Mouse (Mus musculus): ENCODE measurements at regions not wholly inside any gene's neighbourhood (a gene's known extent, or its start where the extent isn't known, plus 50 kb on each side); places are given as distances from the start of the nearest gene placed in this dataset.

GRCm38 (mm10) chr15:59169831-59170230 lies 280.7 kb downstream of the Gm49356 start:
- no peak for DNase-seq (ENCODE audit: low spot score in 2 of 2)

GRCm38 (mm10) chr15:59171120-59171519 lies 282.0 kb downstream of the Gm49356 start:
- no peak for DNase-seq (ENCODE audit: low spot score in 2 of 2)

GRCm38 (mm10) chr15:59173452-59174245 lies 284.6 kb downstream of the Gm49356 start:
- peak in 1 of 2 experiments; percentile 8 for DNase-seq (ENCODE audit: low spot score in 2 of 2)

GRCm38 (mm10) chr15:59174246-59174751 lies 285.2 kb downstream of the Gm49356 start:
- DNase-seq (ENCODE audit: low spot score in 2 of 2), result peak in 1 of 2 experiments; percentile 11

- DNase-seq (ENCODE audit: low spot score in 2 of 2), result no peak
These were observed 285.9 kb downstream of the Gm49356 start for GRCm38 (mm10) chr15:59174893-59175531.

GRCm38 (mm10) chr15:59180076-59180475 lies 291.0 kb downstream of the Gm49356 start:
- DNase-seq (ENCODE audit: low spot score in 2 of 2), result no peak

- no peak for DNase-seq (ENCODE audit: low spot score in 2 of 2)
These were observed 295.4 kb downstream of the Gm49356 start for GRCm38 (mm10) chr15:59184461-59184860.

- DNase-seq (ENCODE audit: low spot score in 2 of 2), result no peak
These were observed 298.5 kb downstream of the Gm49356 start for GRCm38 (mm10) chr15:59187566-59187965.

- DNase-seq (ENCODE audit: low spot score in 2 of 2), result peak; percentile 9 to 19
These were observed 299.3 kb downstream of the Gm49356 start for GRCm38 (mm10) chr15:59188371-59188770.

- no peak for DNase-seq (ENCODE audit: low spot score in 2 of 2)
These were observed 301.4 kb downstream of the Gm49356 start for GRCm38 (mm10) chr15:59190511-59190910.

- peak; percentile 14 to 32 for DNase-seq (ENCODE audit: low spot score in 2 of 2)
These were observed 305.3 kb downstream of the Gm49356 start for GRCm38 (mm10) chr15:59194421-59194820.

- DNase-seq (ENCODE audit: low spot score in 2 of 2), result no peak
These were observed 307.3 kb downstream of the Gm49356 start for GRCm38 (mm10) chr15:59196351-59196750.

- no peak for DNase-seq (ENCODE audit: low spot score in 2 of 2)
These were observed 308.6 kb downstream of the Gm49356 start for GRCm38 (mm10) chr15:59197455-59198391.

- no peak for DNase-seq (ENCODE audit: low spot score in 2 of 2)
These were observed 312.3 kb downstream of the Gm49356 start for GRCm38 (mm10) chr15:59201386-59201785.

- no peak for DNase-seq (ENCODE audit: low spot score in 2 of 2)
These were observed 313.0 kb downstream of the Gm49356 start for GRCm38 (mm10) chr15:59201894-59202670.

GRCm38 (mm10) chr15:59203097-59203849 lies 314.2 kb downstream of the Gm49356 start:
- no peak for DNase-seq (ENCODE audit: low spot score in 2 of 2)

GRCm38 (mm10) chr15:59203850-59204625 lies 314.9 kb downstream of the Gm49356 start:
- peak; percentile 25 to 36 for DNase-seq (ENCODE audit: low spot score in 2 of 2)

- DNase-seq (ENCODE audit: low spot score in 2 of 2), result no peak
These were observed 316.0 kb downstream of the Gm49356 start for GRCm38 (mm10) chr15:59205091-59205490.

GRCm38 (mm10) chr15:59205544-59205943 lies 316.4 kb downstream of the Gm49356 start:
- DNase-seq (ENCODE audit: low spot score in 2 of 2), result no peak

Measured in left cerebral cortex, adult 18-20 months (tissue).